8 mouse cellular contexts compared by ENCODE assay signal in genomic region chr19:4147782-4148490, GRCm38 (mm10). TPM values are rescaled to one million over a fixed set of nuclear protein-coding genes. Genes with fewer than 3 reads are reported as not detected.
DNase-seq lines count a peak whose midpoint lies in the region; ATAC-seq and TF ChIP-seq lines count a peak whose summit lies in the region.

No protein-coding gene starts in this region.

- peaks cover 16% of the 10 kb centered on the region for H3K4me1 ChIP-seq in lung, embryonic 16.5 days (replicated peaks; ENCODE audit: control insufficient read depth, insufficient read depth, low read length)
- peaks cover 15% of the 10 kb centered on the region for H3K4me1 ChIP-seq in limb, embryonic 11.5 days (ENCODE audit: control insufficient read depth, insufficient read depth, low read length)
- H3K4me1 ChIP-seq in small intestine, adult 2 months (ENCODE audit: control insufficient read depth, insufficient read depth, insufficient read length, low read length) = peaks cover 12% of the 10 kb centered on the region

- H3K27me3 ChIP-seq in lung, embryonic 16.5 days (ENCODE audit: control insufficient read depth, insufficient read depth, low read depth, low read length) = no peaks in the 10 kb centered on the region
- H3K27me3 ChIP-seq in limb, embryonic 11.5 days (ENCODE audit: control insufficient read depth, insufficient read depth, low read length) = no peaks in the 10 kb centered on the region
- H3K27me3 ChIP-seq in small intestine, adult 2 months (ENCODE audit: control insufficient read depth, insufficient read depth, low read length) = no peaks in the 10 kb centered on the region

- TF ChIP-seq CTCF in small intestine, adult 2 months (IDR thresholded peaks at IDR 0.05; ENCODE audit: extremely low read depth, insufficient read length, insufficient replicate concordance, low read depth, low read length) = no peak

- intact Hi-C loops in left cerebral cortex, postnatal 25 days (cut with DNase I) = loop anchor here (2.0 kb wide), 1 partner anchor 17 kb away; no protein-coding TSS in a partner anchor

- no peaks in the 10 kb centered on the region for H3K9me3 ChIP-seq in lung, embryonic 16.5 days (ENCODE audit: control insufficient read depth, low read length)
- no peaks in the 10 kb centered on the region for H3K9me3 ChIP-seq in limb, embryonic 11.5 days (ENCODE audit: control insufficient read depth, low read length)

- H3K36me3 ChIP-seq in lung, embryonic 16.5 days (ENCODE audit: control insufficient read depth, insufficient read depth, low read length) = peaks cover 15% of the 10 kb centered on the region
- H3K36me3 ChIP-seq in limb, embryonic 11.5 days (ENCODE audit: control insufficient read depth, insufficient read depth, low read length) = peaks cover 11% of the 10 kb centered on the region
- peaks cover 31% of the 10 kb centered on the region for H3K36me3 ChIP-seq in small intestine, adult 2 months (ENCODE audit: control insufficient read depth, insufficient read depth, low read length)

- 39% methylated on average over 9 of the region's 9 CpGs for WGBS in lung, embryonic 16.5 days
- 41% methylated on average over 9 of the region's 9 CpGs for WGBS in limb, embryonic 11.5 days
- WGBS in small intestine, adult 2 months = 40% methylated on average over 9 of the region's 9 CpGs

- peak overlapping the region; percentile 95 for H3K9ac ChIP-seq in lung, embryonic 16.5 days (ENCODE audit: low read length)
- H3K9ac ChIP-seq in limb, embryonic 11.5 days (ENCODE audit: low read length) = peak overlapping the region; percentile 85

- H3K4me3 ChIP-seq in lung, embryonic 16.5 days (ENCODE audit: low read length) = peak overlapping the region; percentile 84
- peak overlapping the region; percentile 86 for H3K4me3 ChIP-seq in limb, embryonic 11.5 days (ENCODE audit: low read depth, low read length)
- peak overlapping the region; percentile 94 for H3K4me3 ChIP-seq in small intestine, adult 2 months (ENCODE audit: low read depth, low read length)

- H3K4me2 ChIP-seq in lung, embryonic 16.5 days (ENCODE audit: low read depth, low read length) = peak overlapping the region; percentile 80
- H3K4me2 ChIP-seq in limb, embryonic 11.5 days (ENCODE audit: low read depth, severe bottlenecking) = peak overlapping the region; percentile 90

- H3K27ac ChIP-seq in lung, embryonic 16.5 days (ENCODE audit: low read length) = 0 out of 2 replicates have a peak overlapping the region, but pooled peaks have one; percentile 29
- H3K27ac ChIP-seq in limb, embryonic 11.5 days (replicated peaks; ENCODE audit: low read depth, low read length) = no peak overlapping the region
- H3K27ac ChIP-seq in small intestine, adult 2 months (ENCODE audit: insufficient read depth, low read depth, low read length) = no peak overlapping the region

- ATAC-seq in lung, embryonic 16.5 days (ENCODE audit: low read depth) = peak; percentile 4
- peak; percentile 36; the same call in 1 of the 2 replicates for ATAC-seq in erythroid progenitor cell, adult 5-6 weeks (replicated peaks; ENCODE audit: low FRiP score, poor library complexity, severe bottlenecking)
- ATAC-seq in limb, embryonic 11.5 days (ENCODE audit: insufficient number of reproducible peaks, low FRiP score, low TSS enrichment, low read depth) = no peak

- no peak for DNase-seq in lung, postnatal 25 days (ENCODE audit: low spot score)
- DNase-seq in limb, embryonic 11.5 days (ENCODE audit: low spot score) = no peak
- no peak for DNase-seq in ovary, postnatal 36 days (ENCODE audit: low spot score)
- no peak for DNase-seq in yolk sac, embryonic 10.5 days (ENCODE audit: low spot score)
- no peak for DNase-seq in left cerebral cortex, postnatal 25 days (ENCODE audit: low spot score in 2 of 2)

- TF ChIP-seq POLR2A in small intestine, adult 2 months (IDR thresholded peaks at IDR 0.05; ENCODE audit: low read depth, low read length) = no peak

RNA-seq across cellular contexts. Expression of gene Coro1b, which starts 0.5 kb away (rescaled TPM):
- polyA plus RNA-seq in lung, embryonic 16.5 days (2015; fragmentation: Nextera tagmentation; extraction: Ambion mirVana) = 174 and 184 TPM in 2 replicates
- total RNA-seq in erythroid progenitor cell, adult 5-6 weeks (2015; ENCODE audit: low replicate concordance) = 68.3 and 83.3 TPM in 2 replicates
- 8.5 and 48.9 TPM in 2 replicates for total RNA-seq in erythroid progenitor cell, adult 5-6 weeks (2017; ENCODE audit: low replicate concordance)
- 116 and 124 TPM in 2 replicates for polyA plus RNA-seq in limb, embryonic 11.5 days (2014; fragmentation: Nextera tagmentation; extraction: Ambion mirVana)
- polyA plus RNA-seq in small intestine, adult 2 months (2012; rRNA removed) = 264 and 493 TPM in 2 replicates
- 10 to 100 TPM; 75.6 to 82.8 TPM for total RNA-seq in left cerebral cortex, postnatal 25 days (2021)

RNA-seq across cellular contexts. Expression of gene Cabp4, which starts 4.1 kb away (rescaled TPM):
- 0.16 TPM in 1 of 2 replicates, not detected in the other for polyA plus RNA-seq in lung, embryonic 16.5 days (2015; fragmentation: Nextera tagmentation; extraction: Ambion mirVana)
- total RNA-seq in erythroid progenitor cell, adult 5-6 weeks (2015; ENCODE audit: low replicate concordance) = not detected in 2 replicates
- total RNA-seq in erythroid progenitor cell, adult 5-6 weeks (2017; ENCODE audit: low replicate concordance) = not detected in 2 replicates
- not detected in 2 replicates for polyA plus RNA-seq in limb, embryonic 11.5 days (2014; fragmentation: Nextera tagmentation; extraction: Ambion mirVana)
- 0.25 and 0.42 TPM in 2 replicates for polyA plus RNA-seq in small intestine, adult 2 months (2012; rRNA removed)
- total RNA-seq in left cerebral cortex, postnatal 25 days (2021) = not detected

RNA-seq across cellular contexts. Expression of gene Ptprcap, which starts 5.5 kb away (rescaled TPM):
- polyA plus RNA-seq in lung, embryonic 16.5 days (2015; fragmentation: Nextera tagmentation; extraction: Ambion mirVana) = 4.6 and 14.2 TPM in 2 replicates
- 66.3 and 73.4 TPM in 2 replicates for total RNA-seq in erythroid progenitor cell, adult 5-6 weeks (2015; ENCODE audit: low replicate concordance)
- 14.4 and 38.8 TPM in 2 replicates for total RNA-seq in erythroid progenitor cell, adult 5-6 weeks (2017; ENCODE audit: low replicate concordance)
- 1.1 and 1.5 TPM in 2 replicates for polyA plus RNA-seq in limb, embryonic 11.5 days (2014; fragmentation: Nextera tagmentation; extraction: Ambion mirVana)
- polyA plus RNA-seq in small intestine, adult 2 months (2012; rRNA removed) = 95.3 and 169 TPM in 2 replicates
- 1 to 10 TPM; 1.1 to 2.0 TPM for total RNA-seq in left cerebral cortex, postnatal 25 days (2021)

RNA-seq across cellular contexts. Expression of gene Gpr152, which starts 8.3 kb away (rescaled TPM):
- polyA plus RNA-seq in lung, embryonic 16.5 days (2015; fragmentation: Nextera tagmentation; extraction: Ambion mirVana) = not detected in 2 replicates
- 1.1 TPM in 1 of 2 replicates, not detected in the other for total RNA-seq in erythroid progenitor cell, adult 5-6 weeks (2015; ENCODE audit: low replicate concordance)
- not detected in 2 replicates for total RNA-seq in erythroid progenitor cell, adult 5-6 weeks (2017; ENCODE audit: low replicate concordance)
- not detected in 2 replicates for polyA plus RNA-seq in limb, embryonic 11.5 days (2014; fragmentation: Nextera tagmentation; extraction: Ambion mirVana)
- polyA plus RNA-seq in small intestine, adult 2 months (2012; rRNA removed) = 0.06 TPM in 1 of 2 replicates, not detected in the other
- total RNA-seq in left cerebral cortex, postnatal 25 days (2021) = not detected

RNA-seq across cellular contexts. Expression of gene Rps6kb2, which starts 15.2 kb away (rescaled TPM):
- 51.6 and 52.7 TPM in 2 replicates for polyA plus RNA-seq in lung, embryonic 16.5 days (2015; fragmentation: Nextera tagmentation; extraction: Ambion mirVana)
- 39.8 and 52.3 TPM in 2 replicates for total RNA-seq in erythroid progenitor cell, adult 5-6 weeks (2015; ENCODE audit: low replicate concordance)
- total RNA-seq in erythroid progenitor cell, adult 5-6 weeks (2017; ENCODE audit: low replicate concordance) = 21.4 and 34.8 TPM in 2 replicates
- 44.7 and 48.9 TPM in 2 replicates for polyA plus RNA-seq in limb, embryonic 11.5 days (2014; fragmentation: Nextera tagmentation; extraction: Ambion mirVana)
- 37.9 and 42.5 TPM in 2 replicates for polyA plus RNA-seq in small intestine, adult 2 months (2012; rRNA removed)
- total RNA-seq in left cerebral cortex, postnatal 25 days (2021) = 10 to 100 TPM; 28.5 to 32.0 TPM
